Mouse (Mus musculus) limb, embryonic 12.5 days (tissue): ENCODE measurements around the gene Hmcn2. TPM values are rescaled to one million over a fixed set of nuclear protein-coding genes. Genes with fewer than 3 reads are reported as not detected.

ENCODE experiments used
- ATAC-seq: fragments of 200-750 bp; cut with Nextera tagmentation; 2 replicates; pipeline ENCODE4 v1.8.0; 2017; ENCODE audit warnings: low read depth, moderate TSS enrichment; ENCODE audit not compliant: insufficient number of reproducible peaks, insufficient read depth, low FRiP score, low TSS enrichment
- H3K27ac ChIP-seq: fragments of 300-500 bp; sonication (generic); 2 replicates; pipeline ENCODE4 v1.5.1; 2016; ENCODE audit warnings: mild to moderate bottlenecking, moderate library complexity
- H3K27me3 ChIP-seq: fragments of 300-500 bp; sonication (generic); 2 replicates; pipeline ENCODE4 v1.6.1; 2016; ENCODE audit warnings: mild to moderate bottlenecking, moderate library complexity
- H3K36me3 ChIP-seq: fragments of 300-500 bp; sonication (generic); 2 replicates; pipeline ENCODE4 v1.6.1; 2016; ENCODE audit warnings: mild to moderate bottlenecking, moderate library complexity
- H3K4me1 ChIP-seq: fragments of 300-500 bp; sonication (generic); replicated peaks from 2 replicates; pipeline ENCODE4 v1.6.1; 2016
- H3K4me2 ChIP-seq: fragments of 300-500 bp; sonication (generic); 2 replicates; pipeline ENCODE4 v1.6.1; 2016; ENCODE audit warnings: mild to moderate bottlenecking, moderate library complexity
- H3K4me3 ChIP-seq: fragments of 300-500 bp; sonication (generic); replicated peaks from 2 replicates; pipeline ENCODE4 v1.5.1; 2016; ENCODE audit warnings: mild to moderate bottlenecking
- H3K9ac ChIP-seq: fragments of 300-500 bp; sonication (generic); replicated peaks from 2 replicates; pipeline ENCODE4 v1.6.1; 2016; ENCODE audit warnings: mild to moderate bottlenecking, moderate library complexity
- H3K9me3 ChIP-seq: fragments of 300-500 bp; sonication (generic); 2 replicates; pipeline ENCODE4 v1.6.1; 2016; ENCODE audit warnings: mild to moderate bottlenecking, moderate library complexity
- WGBS: fragments of 180-500 bp; shearing (Covaris S2); methylation state at CpG from one replicate; pipeline ENCODE4 v1.1.7; 2016; 5-methylcytosine and 5-hydroxymethylcytosine counted together
- polyA plus RNA-seq: library from polyadenylated mRNA; unstranded; fragments of >200 nt; fragmentation: Nextera tagmentation; extraction: Ambion mirVana; gene quantifications from 2 replicates; pipeline ENCODE4 v1.2.1, GENCODE M21; 2016

Hmcn2 gene
- polyA plus RNA-seq, 1 experiment from 2014 or later: not detected

DNA sequence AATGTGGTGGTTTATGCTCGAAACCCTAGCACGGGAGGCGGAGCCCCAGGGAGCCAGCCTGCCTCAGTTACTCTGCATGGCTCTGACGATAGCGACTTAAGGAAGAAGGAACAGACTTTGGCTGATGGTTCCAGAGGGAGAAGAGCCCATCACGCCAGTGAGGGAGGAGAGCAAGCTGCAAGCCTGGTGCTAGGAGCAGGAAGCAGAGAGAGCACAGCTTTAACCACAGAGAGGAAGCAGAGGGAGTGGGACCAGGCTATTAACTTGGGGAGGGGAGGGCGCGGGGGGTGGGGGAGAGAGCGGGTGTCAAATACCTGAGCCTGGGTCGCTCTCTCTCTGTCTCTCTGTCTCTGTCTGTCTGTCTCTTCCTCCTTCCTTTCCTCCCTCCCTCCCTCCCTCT is 102.8 kb downstream of the Hmcn2 start:
- no peak overlapping the region for H3K9ac ChIP-seq
- ATAC-seq: no peak
- no peaks in the 10 kb centered on the region for H3K36me3 ChIP-seq
- no peak overlapping the region for H3K4me2 ChIP-seq
- H3K27me3 ChIP-seq: peaks cover 4% of the 10 kb centered on the region; the same call in 1 of the 2 replicates
- WGBS: 60% methylated on average over 10 of the region's 10 CpGs
- no peak overlapping the region for H3K27ac ChIP-seq
- H3K9me3 ChIP-seq: no peaks in the 10 kb centered on the region
- no peaks in the 10 kb centered on the region for H3K4me1 ChIP-seq
- H3K4me3 ChIP-seq: no peak overlapping the region

DNA sequence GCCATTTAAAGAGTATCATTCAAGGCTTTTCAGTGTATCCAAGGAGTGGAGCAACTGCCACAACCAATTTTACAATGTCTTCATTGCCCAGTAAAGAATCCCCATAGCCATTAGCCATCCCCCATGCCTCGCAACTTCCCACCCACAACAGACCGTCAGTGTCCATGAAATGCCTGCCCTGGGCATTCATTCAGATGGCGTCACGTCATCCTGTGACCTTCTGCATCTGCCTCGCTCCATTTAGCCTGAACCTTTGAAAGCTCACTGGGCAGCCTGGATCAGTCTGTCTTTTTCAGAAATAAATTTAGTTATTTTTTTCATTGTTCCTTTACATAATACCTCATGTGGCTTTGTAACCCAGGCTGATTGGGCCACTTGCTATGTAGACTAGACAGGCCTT is 103.8 kb downstream of the Hmcn2 start:
- Histone ChIP-seq H3K4me2 (no peak overlapping the region), H3K27ac (no peak overlapping the region), H3K4me3 (no peak overlapping the region), H3K4me1 (no peaks in the 10 kb centered on the region), H3K9ac (no peak overlapping the region), H3K36me3 (no peaks in the 10 kb centered on the region), H3K27me3 (peaks cover 4% of the 10 kb centered on the region; the same call in 1 of the 2 replicates), H3K9me3 (no peaks in the 10 kb centered on the region)
- WGBS: 75% methylated on average over 5 of the region's 5 CpGs
- no peak for ATAC-seq

DNA sequence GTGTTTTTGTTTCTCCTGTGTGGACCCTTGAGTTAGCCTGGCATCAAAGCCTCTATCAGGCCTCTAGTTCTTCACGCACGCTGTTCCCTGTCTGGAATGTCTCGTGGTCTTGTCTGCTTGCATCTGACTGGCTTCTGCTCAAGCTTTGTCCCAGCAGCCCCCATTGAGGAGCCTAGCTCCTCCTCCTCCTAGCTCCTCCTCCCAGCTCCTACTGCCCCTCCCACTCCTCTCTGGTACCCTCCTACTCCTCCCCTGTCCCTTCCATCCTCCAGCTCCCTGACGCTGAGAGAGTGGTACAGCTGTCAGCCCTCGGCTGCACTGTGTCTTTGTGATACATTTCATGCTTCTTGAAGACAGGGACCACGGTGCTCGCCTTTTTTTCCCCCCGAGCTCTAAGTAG is 104.4 kb downstream of the Hmcn2 start:
- no peak overlapping the region for H3K4me2 ChIP-seq
- no peaks in the 10 kb centered on the region for H3K4me1 ChIP-seq
- WGBS: 38% methylated on average over 8 of the region's 8 CpGs
- no peak overlapping the region for H3K27ac ChIP-seq
- H3K36me3 ChIP-seq: no peaks in the 10 kb centered on the region
- ATAC-seq: no peak
- H3K9ac ChIP-seq: no peak overlapping the region
- H3K27me3 ChIP-seq: peaks cover 4% of the 10 kb centered on the region; the same call in 1 of the 2 replicates
- no peak overlapping the region for H3K4me3 ChIP-seq
- H3K9me3 ChIP-seq: no peaks in the 10 kb centered on the region

DNA sequence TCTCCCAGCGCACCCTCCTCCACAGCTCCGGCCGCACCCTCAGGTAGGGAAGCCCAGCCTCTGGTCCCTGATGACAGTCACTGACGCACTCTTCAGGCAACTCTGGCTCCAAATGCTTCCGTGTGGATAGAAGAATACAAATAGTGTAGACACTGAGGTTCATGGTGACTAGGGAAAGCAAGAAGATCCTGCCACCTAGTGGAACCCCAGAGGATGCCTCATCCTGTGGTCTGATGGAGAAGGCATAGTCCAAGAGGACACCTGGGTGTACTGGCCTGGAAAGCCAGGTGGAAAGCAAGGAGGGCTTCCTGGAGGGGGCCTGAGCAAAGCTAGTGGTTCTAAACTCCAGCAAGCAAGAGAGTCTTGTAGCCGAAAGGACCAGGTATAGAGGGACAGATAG is 106.7 kb downstream of the Hmcn2 start:
- no peaks in the 10 kb centered on the region for H3K36me3 ChIP-seq
- no peak overlapping the region for H3K4me3 ChIP-seq
- peaks cover 4% of the 10 kb centered on the region; the same call in 1 of the 2 replicates for H3K27me3 ChIP-seq
- ATAC-seq: no peak
- no peak overlapping the region for H3K27ac ChIP-seq
- H3K4me1 ChIP-seq: no peaks in the 10 kb centered on the region
- WGBS: 79% methylated on average over 6 of the region's 6 CpGs
- H3K4me2 ChIP-seq: no peak overlapping the region
- H3K9me3 ChIP-seq: no peaks in the 10 kb centered on the region
- H3K9ac ChIP-seq: no peak overlapping the region

DNA sequence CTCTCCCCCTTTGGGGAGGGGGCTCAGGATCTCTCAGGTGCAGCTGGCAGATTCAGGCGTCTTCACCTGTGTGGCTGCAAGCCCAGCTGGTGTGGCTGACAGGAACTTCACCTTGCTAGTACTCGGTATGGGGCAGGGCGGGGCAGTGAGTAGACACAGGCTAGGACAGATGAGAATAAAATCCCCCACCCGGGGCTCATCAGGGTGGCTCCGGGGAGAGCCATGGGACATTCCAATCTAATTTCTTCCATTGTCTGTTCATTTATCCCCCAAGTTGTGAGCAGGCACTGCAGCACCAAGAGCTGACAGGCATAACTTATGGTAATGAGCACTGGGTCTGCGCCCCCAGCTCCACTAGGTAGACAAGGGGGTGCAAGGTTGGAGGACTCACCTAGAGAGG is 108.4 kb downstream of the Hmcn2 start:
- WGBS: 60% methylated on average over 6 of the region's 6 CpGs
- Histone ChIP-seq H3K36me3 (no peaks in the 10 kb centered on the region), H3K27me3 (peaks cover 4% of the 10 kb centered on the region; the same call in 1 of the 2 replicates)

DNA sequence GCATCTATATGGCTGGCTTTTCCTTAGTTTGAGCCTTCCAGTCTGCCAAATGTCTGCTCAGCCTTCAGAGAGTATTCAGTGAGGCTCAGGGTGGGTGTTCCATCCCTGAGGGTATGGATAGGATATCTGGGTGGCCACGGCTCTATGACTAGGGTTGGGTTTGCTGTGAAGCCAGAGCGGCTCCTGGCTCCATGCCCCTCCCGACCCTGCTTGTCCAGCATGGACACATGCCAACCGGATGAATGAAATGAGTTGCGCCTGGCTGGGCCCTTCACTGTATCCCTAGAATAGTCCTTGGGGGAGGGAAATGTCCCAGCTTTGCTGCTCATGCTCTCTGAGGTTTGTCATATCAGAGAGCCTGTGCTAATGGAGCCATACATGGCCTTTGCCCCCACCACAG is 117.3 kb downstream of the Hmcn2 start:
- Histone ChIP-seq H3K4me2 (no peak overlapping the region), H3K27ac (no peak overlapping the region), H3K27me3 (0 out of 2 replicates have a peak, but pooled peaks cover 3% of the 10 kb centered on the region), H3K9ac (no peak overlapping the region), H3K36me3 (no peaks in the 10 kb centered on the region), H3K4me1 (peaks cover 4% of the 10 kb centered on the region; the same call in 1 of the 2 replicates), H3K4me3 (no peak overlapping the region), H3K9me3 (no peaks in the 10 kb centered on the region)
- no peak for ATAC-seq
- WGBS: 91% methylated on average over 5 of the region's 5 CpGs

More for the DNA sequence above, 108.4 kb downstream of the Hmcn2 start:
- no peak overlapping the region for H3K4me2 ChIP-seq
- H3K9me3 ChIP-seq: no peaks in the 10 kb centered on the region
- no peak for ATAC-seq
- H3K4me1 ChIP-seq: no peaks in the 10 kb centered on the region
- no peak overlapping the region for H3K9ac ChIP-seq
- H3K4me3 ChIP-seq: no peak overlapping the region
- no peak overlapping the region for H3K27ac ChIP-seq

DNA sequence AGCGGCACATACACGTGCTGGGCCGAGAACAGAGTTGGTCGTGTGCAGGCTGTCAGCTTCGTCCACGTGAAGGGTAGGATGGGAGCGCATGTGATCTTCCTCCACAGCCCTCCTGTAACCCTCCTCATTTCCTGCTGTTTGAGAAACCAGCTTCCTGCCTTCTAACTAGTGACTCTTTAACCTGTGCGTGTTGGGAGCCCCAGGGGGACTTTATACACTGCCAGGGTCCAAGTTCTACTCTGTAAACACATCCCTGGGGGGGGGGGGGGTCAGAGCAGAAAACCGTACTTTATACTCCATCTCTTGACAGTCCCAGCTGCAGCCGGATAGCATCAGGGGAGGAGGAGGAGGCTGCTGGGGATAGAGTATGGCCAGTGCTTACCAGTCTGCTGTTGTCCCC is 120.5 kb downstream of the Hmcn2 start:
- Histone ChIP-seq H3K9me3 (no peaks in the 10 kb centered on the region), H3K36me3 (no peaks in the 10 kb centered on the region), H3K4me2 (no peak overlapping the region), H3K27me3 (no peaks in the 10 kb centered on the region), H3K4me3 (no peak overlapping the region), H3K9ac (no peak overlapping the region), H3K27ac (no peak overlapping the region), H3K4me1 (peaks cover 13% of the 10 kb centered on the region; the same call in 1 of the 2 replicates)
- ATAC-seq: no peak
- 67% methylated on average over 10 of the region's 10 CpGs for WGBS

DNA sequence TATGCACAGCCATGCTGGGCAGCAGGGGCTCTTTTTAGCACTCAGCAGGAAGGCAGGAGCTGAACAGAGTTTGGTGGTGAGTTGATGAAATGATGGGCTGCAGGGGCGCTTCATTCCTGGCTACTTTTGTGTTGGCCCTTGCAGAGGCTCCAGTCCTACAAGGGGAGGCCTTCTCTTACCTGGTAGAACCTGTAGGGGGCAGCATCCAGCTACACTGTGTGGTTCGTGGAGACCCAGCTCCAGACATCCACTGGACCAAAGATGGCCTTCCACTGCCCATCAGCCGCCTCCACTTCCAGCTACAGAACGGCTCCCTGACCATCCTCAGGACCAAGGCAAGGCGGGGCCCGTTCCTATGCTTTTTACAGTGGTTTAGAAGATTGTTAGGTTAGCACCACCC is 121.4 kb downstream of the Hmcn2 start:
- Histone ChIP-seq H3K27ac (no peak overlapping the region), H3K4me3 (no peak overlapping the region), H3K9ac (no peak overlapping the region), H3K27me3 (no peaks in the 10 kb centered on the region), H3K4me2 (no peak overlapping the region), H3K4me1 (peaks cover 13% of the 10 kb centered on the region; the same call in 1 of the 2 replicates), H3K36me3 (no peaks in the 10 kb centered on the region), H3K9me3 (no peaks in the 10 kb centered on the region)
- 37% methylated on average over 6 of the region's 6 CpGs for WGBS
- no peak for ATAC-seq

DNA sequence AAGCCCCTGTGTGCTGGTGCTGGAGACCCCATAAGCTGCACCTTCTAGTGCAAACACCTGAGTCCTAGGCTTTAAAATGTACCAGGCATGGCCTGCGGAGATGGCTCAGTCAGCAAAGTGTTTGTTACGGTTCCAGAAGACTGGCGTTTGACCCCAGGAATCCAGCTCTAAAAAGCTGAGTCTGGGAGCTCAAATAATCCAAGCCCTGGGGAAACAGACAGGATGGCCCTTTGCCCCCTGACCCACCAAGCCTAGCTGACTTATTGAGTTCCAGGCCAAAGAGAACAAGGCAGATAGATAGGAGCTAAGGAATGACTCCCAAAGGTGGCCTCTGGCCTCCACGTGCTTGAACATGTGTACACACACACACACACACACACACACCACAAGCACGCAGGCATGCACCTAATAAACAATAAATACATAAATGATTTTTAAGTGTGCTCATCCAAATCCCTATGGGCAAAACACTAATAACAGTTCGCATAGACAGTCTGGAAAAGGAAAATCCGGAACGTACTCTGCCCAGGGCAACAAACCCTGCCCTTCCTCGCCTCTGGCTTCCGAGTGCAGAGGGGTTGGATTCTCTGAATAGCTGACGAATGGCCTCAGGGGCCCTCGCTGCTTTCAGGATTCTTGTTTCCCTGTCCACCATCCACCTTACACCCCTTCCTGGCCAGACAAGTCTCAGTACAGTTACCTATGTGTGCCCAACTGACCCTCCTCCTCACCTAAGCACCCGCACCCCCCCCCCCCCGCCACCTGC is 123.4 kb downstream of the Hmcn2 start:
- Histone ChIP-seq H3K9ac (no peak overlapping the region), H3K27ac (no peak overlapping the region), H3K27me3 (no peaks in the 10 kb centered on the region), H3K4me1 (peaks cover 19% of the 10 kb centered on the region), H3K36me3 (no peaks in the 10 kb centered on the region), H3K4me3 (no peak overlapping the region), H3K4me2 (no peak overlapping the region), H3K9me3 (no peaks in the 10 kb centered on the region)
- ATAC-seq: no peak
- 67% methylated on average over 14 of the region's 14 CpGs for whole genome bisulfite sequencing

DNA sequence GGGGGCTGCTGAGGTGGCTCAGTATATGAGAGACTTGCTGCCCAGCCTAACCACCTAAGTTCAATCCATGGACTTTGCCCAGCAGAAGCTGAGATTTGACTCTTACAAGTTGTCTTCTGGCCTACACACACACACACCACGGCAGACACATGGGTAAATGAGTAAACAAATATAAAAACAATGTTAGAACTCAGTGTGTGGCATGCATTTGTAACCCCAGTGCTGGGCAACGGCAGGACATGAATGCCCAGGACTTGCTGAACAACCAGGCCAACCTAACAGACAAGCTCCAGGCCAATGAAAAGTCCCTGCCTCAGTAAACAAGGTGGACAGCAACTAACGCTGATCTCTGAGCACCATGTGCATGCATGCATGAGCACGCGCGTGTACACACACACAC is 125.4 kb downstream of the Hmcn2 start:
- H3K9ac ChIP-seq: no peak overlapping the region
- H3K4me3 ChIP-seq: no peak overlapping the region
- peaks cover 28% of the 10 kb centered on the region for H3K4me1 ChIP-seq
- H3K27me3 ChIP-seq: no peaks in the 10 kb centered on the region
- 89% methylated on average over 6 of the region's 6 CpGs for WGBS
- H3K9me3 ChIP-seq: no peaks in the 10 kb centered on the region
- no peak overlapping the region for H3K4me2 ChIP-seq
- H3K27ac ChIP-seq: no peak overlapping the region
- ATAC-seq: no peak
- H3K36me3 ChIP-seq: no peaks in the 10 kb centered on the region

DNA sequence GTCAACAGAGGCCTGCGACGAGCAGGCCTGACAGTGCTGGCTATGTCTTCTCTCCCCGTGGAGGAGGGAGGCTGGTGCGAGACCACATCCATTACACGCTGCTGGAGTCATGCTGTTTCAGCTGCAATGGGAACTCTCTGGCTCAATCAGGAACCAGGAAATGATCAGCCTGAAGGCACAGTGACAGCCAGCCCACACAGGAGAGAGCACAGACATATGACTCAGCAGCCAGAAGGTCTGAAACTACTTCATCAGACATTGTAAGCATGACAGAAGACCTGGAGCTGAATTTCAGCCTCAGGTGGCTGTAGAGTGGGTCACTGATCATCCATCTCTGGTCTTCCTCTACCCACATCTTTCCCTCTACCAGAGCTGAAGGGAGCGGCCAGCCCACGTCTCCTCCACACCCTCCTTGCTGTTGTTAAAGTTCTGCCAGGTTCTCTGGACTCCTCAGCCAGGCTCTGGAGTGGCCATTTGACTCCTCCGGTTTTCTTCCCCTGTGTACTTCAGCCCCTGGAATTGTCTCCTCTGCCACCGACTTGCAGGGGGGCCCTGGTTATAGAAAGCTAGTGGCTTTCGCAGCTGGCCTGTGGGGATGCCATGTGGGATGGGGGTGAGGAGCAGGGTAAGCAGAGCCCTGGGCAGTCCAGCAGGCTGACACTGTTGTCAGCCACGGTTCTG is 128.4 kb downstream of the Hmcn2 start:
- Histone ChIP-seq H3K27ac (no peak overlapping the region), H3K4me1 (peaks cover 23% of the 10 kb centered on the region), H3K9ac (no peak overlapping the region), H3K4me2 (no peak overlapping the region), H3K9me3 (no peaks in the 10 kb centered on the region), H3K36me3 (no peaks in the 10 kb centered on the region), H3K27me3 (no peaks in the 10 kb centered on the region), H3K4me3 (no peak overlapping the region)
- WGBS: 54% methylated on average over 11 of the region's 11 CpGs
- ATAC-seq: no peak
